Mouse (Mus musculus) forebrain, embryonic 15.5 days (tissue): ENCODE data around the gene Calca. TPM values are rescaled to one million over a fixed set of nuclear protein-coding genes. Genes with fewer than 3 reads are reported as not detected.
"Not testable (repeated sequence)": the region's sequence is repeated elsewhere in the genome, so short reads cannot be mapped to it uniquely, and the experiment has no call there.

ENCODE experiments used
- ATAC-seq: fragments of 200-750 bp; cut with Nextera tagmentation; replicated peaks from 2 replicates; pipeline ENCODE4 v1.8.0; 2017; ENCODE audit warnings: mild to moderate bottlenecking, moderate TSS enrichment, moderate library complexity
- H3K27ac ChIP-seq: fragments of 300-500 bp; sonication (generic); replicated peaks from 2 replicates; pipeline ENCODE4 v1.5.1; 2015; ENCODE audit warnings: mild to moderate bottlenecking, inconsistent platforms
- H3K27me3 ChIP-seq: fragments of 300-500 bp; sonication (generic); 2 replicates; pipeline ENCODE4 v1.6.1; 2015; ENCODE audit warnings: inconsistent platforms
- H3K36me3 ChIP-seq: fragments of 300-500 bp; sonication (generic); 2 replicates; pipeline ENCODE4 v1.6.1; 2015; ENCODE audit warnings: mild to moderate bottlenecking, inconsistent platforms
- H3K4me1 ChIP-seq: fragments of 300-500 bp; sonication (generic); 2 replicates; pipeline ENCODE4 v1.6.1; 2015; ENCODE audit warnings: inconsistent platforms
- H3K4me2 ChIP-seq: fragments of 300-500 bp; sonication (generic); replicated peaks from 2 replicates; pipeline ENCODE4 v1.6.1; 2015; ENCODE audit warnings: mild to moderate bottlenecking, inconsistent platforms
- H3K4me3 ChIP-seq: fragments of 300-500 bp; sonication (generic); 2 replicates; pipeline ENCODE4 v1.5.1; 2015; ENCODE audit warnings: mild to moderate bottlenecking, inconsistent platforms
- H3K9ac ChIP-seq: fragments of 300-500 bp; sonication (generic); replicated peaks from 2 replicates; pipeline ENCODE4 v1.6.1; 2015; ENCODE audit warnings: mild to moderate bottlenecking, inconsistent platforms
- H3K9me3 ChIP-seq: fragments of 300-500 bp; sonication (generic); 2 replicates; pipeline ENCODE4 v1.6.1; 2016; ENCODE audit warnings: inconsistent platforms
- WGBS: fragments of 180-500 bp; shearing (Covaris S2); methylation state at CpG from one replicate; pipeline ENCODE4 v1.1.7; 2015; ENCODE audit warnings: mixed read lengths; 5-methylcytosine and 5-hydroxymethylcytosine counted together
- polyA plus RNA-seq: library from polyadenylated mRNA; unstranded; fragments of >200 nt; fragmentation: Nextera tagmentation; extraction: Ambion mirVana; gene quantifications from 2 replicates; pipeline ENCODE4 v1.2.1, GENCODE M21; 2015

Gene Calca
- polyA plus RNA-seq = 0.45 and 0.76 TPM in 2 replicates

GRCm38 (mm10) chr7:114636102-114636501, at the start of gene Calca:
Calca (minus strand) TSS chr7:114636357.
- no peak for ATAC-seq
- no peaks in the 10 kb centered on the region for H3K9me3 ChIP-seq

GRCm38 (mm10) chr7:114672697-114673096, 36.5 kb upstream of the Calca start:
- Histone ChIP-seq H3K4me1 (no peaks in the 10 kb centered on the region), H3K27me3 (no peaks in the 10 kb centered on the region), H3K36me3 (no peaks in the 10 kb centered on the region), H3K9ac (no peak overlapping the region), H3K4me3 (no peak overlapping the region), H3K9me3 (no peaks in the 10 kb centered on the region), H3K4me2 (no peak overlapping the region), H3K27ac (no peak overlapping the region)
- 23% methylated on average over 2 of the region's 2 CpGs for WGBS
- no peak for ATAC-seq

More at GRCm38 (mm10) chr7:114636102-114636501, at the start of gene Calca:
- H3K4me3 ChIP-seq = peak within 1 kb of the TSS; percentile 40
- peaks cover 12% of the 10 kb centered on the region for H3K4me1 ChIP-seq
- no peaks in the 10 kb centered on the region for H3K36me3 ChIP-seq
- WGBS = 0% methylated on average over 12 of the region's 12 CpGs
- H3K9ac ChIP-seq = peak within 1 kb of the TSS; percentile 40
- H3K27me3 ChIP-seq = 0 out of 2 replicates have a peak, but pooled peaks cover 7% of the 10 kb centered on the region
- H3K4me2 ChIP-seq = peak within 1 kb of the TSS; percentile 87
- no peak within 1 kb of the TSS for H3K27ac ChIP-seq

- no peak overlapping the region for H3K4me2 ChIP-seq
- no peaks in the 10 kb centered on the region for H3K27me3 ChIP-seq
- no peaks in the 10 kb centered on the region for H3K9me3 ChIP-seq
- WGBS = 83% methylated on average over 1 of the region's 1 CpGs
- ATAC-seq = no peak
- H3K9ac ChIP-seq = no peak overlapping the region
- H3K36me3 ChIP-seq = no peaks in the 10 kb centered on the region
- no peak overlapping the region for H3K4me3 ChIP-seq
- H3K4me1 ChIP-seq = no peaks in the 10 kb centered on the region
- H3K27ac ChIP-seq = no peak overlapping the region
Measured at GRCm38 (mm10) chr7:114671405-114671804, 35.2 kb upstream of the Calca start.

GRCm38 (mm10) chr7:114649730-114650129, 13.6 kb upstream of the Calca start:
- Histone ChIP-seq H3K4me1 (no peaks in the 10 kb centered on the region), H3K36me3 (no peaks in the 10 kb centered on the region), H3K9me3 (no peaks in the 10 kb centered on the region), H3K4me2 (no peak overlapping the region), H3K27ac (no peak overlapping the region), H3K9ac (no peak overlapping the region), H3K4me3 (no peak overlapping the region), H3K27me3 (no peaks in the 10 kb centered on the region)
- ATAC-seq = no peak
- 40% methylated on average over 3 of the region's 3 CpGs for WGBS

- Histone ChIP-seq H3K27ac (no peak overlapping the region), H3K36me3 (no peaks in the 10 kb centered on the region), H3K9me3 (no peaks in the 10 kb centered on the region), H3K27me3 (no peaks in the 10 kb centered on the region), H3K4me1 (no peaks in the 10 kb centered on the region), H3K9ac (no peak overlapping the region), H3K4me2 (no peak overlapping the region), H3K4me3 (no peak overlapping the region)
- no peak for ATAC-seq
- 67% methylated on average over 3 of the region's 3 CpGs for WGBS
Measured at GRCm38 (mm10) chr7:114648791-114649190, 12.6 kb upstream of the Calca start.

- peak overlapping the region; percentile 40 for H3K9ac ChIP-seq
- no peak overlapping the region for H3K27ac ChIP-seq
- WGBS = 1% methylated on average over 20 of the region's 20 CpGs
- peak overlapping the region; percentile 40 for H3K4me3 ChIP-seq
- 0 out of 2 replicates have a peak, but pooled peaks cover 7% of the 10 kb centered on the region for H3K27me3 ChIP-seq
- peak overlapping the region; percentile 87 for H3K4me2 ChIP-seq
- no peaks in the 10 kb centered on the region for H3K36me3 ChIP-seq
- H3K4me1 ChIP-seq = peaks cover 12% of the 10 kb centered on the region
- no peaks in the 10 kb centered on the region for H3K9me3 ChIP-seq
- ATAC-seq = 0 out of 2 replicates have a peak, but pooled peaks have one; percentile 23
Measured at GRCm38 (mm10) chr7:114635569-114636101, 522 bp downstream of the Calca start.

- Histone ChIP-seq H3K9ac (no peak overlapping the region), H3K27me3 (0 out of 2 replicates have a peak, but pooled peaks cover 7% of the 10 kb centered on the region), H3K4me3 (no peak overlapping the region), H3K4me2 (no peak overlapping the region), H3K4me1 (peaks cover 12% of the 10 kb centered on the region), H3K36me3 (no peaks in the 10 kb centered on the region), H3K27ac (no peak overlapping the region), H3K9me3 (no peaks in the 10 kb centered on the region)
- no peak for ATAC-seq
- WGBS = 80% methylated on average over 7 of the region's 7 CpGs
Measured at GRCm38 (mm10) chr7:114634386-114634785, 1.8 kb downstream of the Calca start.

- ATAC-seq = no peak
- Histone ChIP-seq H3K4me1 (no peaks in the 10 kb centered on the region), H3K9me3 (no peaks in the 10 kb centered on the region), H3K4me3 (no peak overlapping the region), H3K36me3 (no peaks in the 10 kb centered on the region), H3K27ac (no peak overlapping the region), H3K4me2 (no peak overlapping the region), H3K27me3 (no peaks in the 10 kb centered on the region), H3K9ac (no peak overlapping the region)
- 97% methylated on average over 3 of the region's 3 CpGs for WGBS
Measured at GRCm38 (mm10) chr7:114625966-114626365, 10.2 kb downstream of the Calca start.

GRCm38 (mm10) chr7:114616759-114617158, 19.4 kb downstream of the Calca start:
- H3K27ac ChIP-seq = no peak overlapping the region
- no peaks in the 10 kb centered on the region for H3K27me3 ChIP-seq
- H3K9me3 ChIP-seq = no peaks in the 10 kb centered on the region
- 91% methylated on average over 6 of the region's 6 CpGs for WGBS
- H3K4me1 ChIP-seq = no peaks in the 10 kb centered on the region
- no peak overlapping the region for H3K4me3 ChIP-seq
- ATAC-seq = no peak
- no peaks in the 10 kb centered on the region for H3K36me3 ChIP-seq
- no peak overlapping the region for H3K4me2 ChIP-seq
- H3K9ac ChIP-seq = no peak overlapping the region

GRCm38 (mm10) chr7:114594391-114594790, 41.8 kb downstream of the Calca start:
- not testable (repeated sequence) for H3K4me2 ChIP-seq, H3K36me3 ChIP-seq, H3K4me1 ChIP-seq, H3K9me3 ChIP-seq, H3K9ac ChIP-seq, H3K27ac ChIP-seq, H3K4me3 ChIP-seq, ATAC-seq, H3K27me3 ChIP-seq
- 95% methylated on average over 8 of the region's 8 CpGs for WGBS

- Histone ChIP-seq H3K4me1 (no peaks in the 10 kb centered on the region), H3K36me3 (no peaks in the 10 kb centered on the region), H3K4me2 (no peak overlapping the region), H3K9ac (no peak overlapping the region), H3K27me3 (no peaks in the 10 kb centered on the region), H3K9me3 (no peaks in the 10 kb centered on the region), H3K27ac (no peak overlapping the region), H3K4me3 (no peak overlapping the region)
- 28% methylated on average over 2 of the region's 2 CpGs for WGBS
- ATAC-seq = no peak
Measured at GRCm38 (mm10) chr7:114582441-114582840, 53.7 kb downstream of the Calca start.
